Mouse (Mus musculus) layer of hippocampus, adult 11-12 months (tissue): Measurements from ENCODE around the gene Gpr45.

Experiments
- DNase-seq: peaks from one replicate; pipeline ENCODE4 v3.0.0; 2022; ENCODE audit warnings: low spot score

Gene Gpr45

GRCm38 (mm10) chr1:43047811-43048210 lies 95.1 kb downstream of the Gpr45 start:
- no peak for DNase-seq

- DNase-seq: peak; percentile 35
Observed at GRCm38 (mm10) chr1:43051903-43052302, 99.2 kb downstream of the Gpr45 start.

DNA sequence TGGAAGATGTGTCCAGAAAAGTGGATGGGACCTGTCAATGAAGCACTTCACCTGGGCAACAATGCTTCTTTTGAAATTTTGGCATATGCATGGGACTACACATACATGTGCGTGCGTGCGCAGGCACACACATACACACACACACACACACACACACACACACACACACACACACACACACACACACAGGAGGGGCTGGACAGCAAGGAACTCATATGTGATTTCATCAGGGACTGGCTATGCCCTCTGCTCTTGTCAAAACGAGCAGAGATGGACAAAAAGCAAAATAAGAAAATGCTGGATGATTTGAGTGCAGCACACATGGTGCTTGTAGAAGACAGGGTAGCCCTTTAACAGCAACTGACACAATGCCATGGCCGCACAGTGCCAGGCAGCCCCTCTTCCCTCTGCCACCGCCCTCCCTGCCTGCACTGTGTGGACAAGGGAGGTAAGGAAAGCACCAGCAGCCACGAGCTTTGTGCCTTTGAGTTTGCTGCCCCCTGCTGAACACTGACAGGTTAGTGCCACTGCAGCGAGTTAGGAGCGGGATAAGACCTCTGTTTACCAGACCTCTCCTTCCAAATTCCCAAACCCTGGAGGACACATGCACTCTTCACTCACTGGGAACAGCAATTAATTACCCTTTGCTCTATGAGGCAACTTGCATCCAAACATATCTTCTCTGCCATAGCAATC lies 113.1 kb downstream of the Gpr45 start:
- peak; percentile 81 for DNase-seq

- DNase-seq: no peak
Observed at GRCm38 (mm10) chr1:43066573-43066972, 113.9 kb downstream of the Gpr45 start.

DNA sequence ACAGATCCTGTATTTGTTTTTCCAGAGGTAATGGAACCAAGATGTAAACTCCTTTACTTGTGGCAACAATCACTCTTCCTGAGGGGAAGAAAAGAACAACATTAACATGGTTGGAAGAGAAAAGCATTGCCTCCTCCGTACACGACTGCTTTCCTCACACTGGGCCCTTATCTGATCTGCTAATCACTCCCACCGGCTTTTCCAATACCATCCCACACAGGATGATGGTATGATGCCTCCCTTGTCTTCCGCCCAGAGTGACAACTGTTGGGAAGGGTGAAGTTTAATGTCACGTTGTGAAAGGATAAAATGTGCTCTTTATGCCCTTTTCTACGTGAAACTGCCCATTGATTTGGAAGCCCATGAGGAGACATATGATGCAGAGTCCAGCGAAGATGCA lies 114.9 kb downstream of the Gpr45 start:
- DNase-seq: no peak

DNA sequence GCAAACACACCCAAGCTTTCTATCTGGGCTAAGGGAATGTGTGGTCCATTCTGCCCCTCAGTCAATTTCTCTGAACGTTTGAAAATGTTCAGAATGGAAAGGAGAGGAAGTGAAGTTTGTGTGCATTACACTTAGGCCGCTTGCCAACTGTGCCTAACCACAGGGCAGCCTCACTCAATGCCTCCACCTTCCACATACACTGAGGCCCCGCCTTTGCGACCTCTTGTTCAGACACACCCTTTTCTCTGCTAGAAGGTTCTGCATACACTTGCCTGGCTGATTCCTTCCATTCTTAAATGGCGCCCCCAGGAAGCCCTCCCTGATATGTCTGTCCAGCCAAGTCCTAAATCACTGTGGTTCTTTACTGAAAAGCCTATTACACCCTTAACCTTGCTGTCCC lies 118.1 kb downstream of the Gpr45 start:
- no peak for DNase-seq

- DNase-seq: no peak
Observed at GRCm38 (mm10) chr1:43072028-43072427, 119.4 kb downstream of the Gpr45 start.

DNA sequence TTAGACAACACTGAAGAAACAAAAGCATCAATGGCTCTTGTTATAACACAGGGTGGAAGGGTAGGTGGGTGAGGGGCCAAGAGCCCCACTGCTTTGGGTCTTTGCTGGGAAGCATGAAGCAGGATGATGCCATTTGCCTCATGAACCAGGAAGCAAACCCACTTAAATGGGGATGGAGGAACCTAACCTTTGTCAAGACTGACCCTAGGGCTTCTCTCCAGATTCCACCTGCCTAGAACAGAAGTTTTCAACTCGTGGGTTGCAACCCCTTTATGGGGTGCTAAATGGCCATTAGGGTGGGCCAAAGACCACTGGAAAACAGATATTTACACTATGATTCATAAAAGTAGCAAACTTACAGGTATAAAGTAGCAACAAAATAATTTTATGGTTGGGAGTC lies 119.9 kb downstream of the Gpr45 start:
- DNase-seq: no peak

DNA sequence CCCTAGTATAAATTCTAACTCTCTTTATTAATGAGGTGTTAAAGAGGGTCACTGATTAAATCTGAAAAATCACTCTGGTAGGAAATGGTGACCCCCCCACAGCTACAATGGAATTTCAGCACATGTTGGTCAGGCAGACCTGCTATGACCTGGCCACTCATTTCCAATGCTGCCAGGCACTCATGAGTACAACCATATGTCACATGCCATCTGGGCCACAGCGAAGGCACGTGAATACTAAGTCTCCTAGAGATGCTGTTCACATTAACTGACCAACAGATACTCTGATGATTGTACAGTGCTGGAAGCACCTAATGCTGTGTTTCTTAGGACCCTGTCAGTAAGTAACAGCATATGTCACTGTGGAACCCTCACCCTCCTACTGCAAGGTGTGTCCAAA lies 122.1 kb downstream of the Gpr45 start:
- no peak for DNase-seq

DNA sequence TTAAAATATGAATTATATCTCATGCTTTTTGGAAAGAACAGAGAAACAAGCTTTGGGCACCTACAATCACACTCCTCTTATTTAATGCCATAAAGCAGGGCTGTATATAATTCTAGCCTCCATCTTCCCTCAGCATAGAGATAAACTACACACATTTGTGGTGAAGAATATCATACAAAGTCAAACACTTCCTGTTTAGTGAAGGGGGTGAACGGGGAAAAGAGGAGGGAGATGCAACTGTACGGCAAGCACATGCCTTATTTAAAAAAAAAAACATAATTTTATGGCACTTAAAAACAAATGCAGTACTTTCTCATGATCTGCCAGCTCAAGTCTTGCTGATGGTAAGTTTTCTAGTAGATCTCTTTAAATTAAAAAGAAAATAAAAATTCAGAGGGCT lies 125.5 kb downstream of the Gpr45 start:
- DNase-seq: no peak

GRCm38 (mm10) chr1:43082946-43083345 lies 130.3 kb downstream of the Gpr45 start:
- DNase-seq: no peak
